14 mouse cellular contexts compared by ENCODE assay signal in genomic region chr1:28373351-28373750, GRCm38 (mm10).
DNase-seq lines count a peak whose midpoint lies in the region; ATAC-seq and TF ChIP-seq lines count a peak whose summit lies in the region.
"Had no signal": no experiment of that assay in that cellular context is flagged by ENCODE, and none has a peak within 500 bp of the region (broad histone marks: within the 10 kb centered on the region; RNA-seq: fewer than 3 reads in every experiment).

No protein-coding gene starts in this region.

- no peak overlapping the region for H3K4me2 ChIP-seq in lung, postnatal 0 days (replicated peaks; ENCODE audit: low read depth, low read length)
- H3K4me2 ChIP-seq: embryonic facial prominence, embryonic 13.5 days; hindbrain, embryonic 15.5 days; neural tube, embryonic 13.5 days had no signal

- TF ChIP-seq CTCF in lung, postnatal 0 days (IDR thresholded peaks at IDR 0.05): no peak

- H3K27me3 ChIP-seq in lung, postnatal 0 days (replicated peaks; ENCODE audit: insufficient read depth, low read length): no peaks in the 10 kb centered on the region
- H3K27me3 ChIP-seq: embryonic facial prominence, embryonic 13.5 days; hindbrain, embryonic 15.5 days; neural tube, embryonic 13.5 days had no signal

- 45% methylated on average over 3 of the region's 3 CpGs for WGBS in lung, postnatal 0 days

- no peak overlapping the region for H3K4me3 ChIP-seq in lung, postnatal 0 days (ENCODE audit: low read depth, low read length)
- H3K4me3 ChIP-seq: embryonic facial prominence, embryonic 13.5 days; hindbrain, embryonic 15.5 days; neural tube, embryonic 13.5 days had no signal

- H3K4me1 ChIP-seq in lung, postnatal 0 days (ENCODE audit: insufficient read depth, low read depth, low read length): no peaks in the 10 kb centered on the region
- H3K4me1 ChIP-seq: embryonic facial prominence, embryonic 13.5 days; hindbrain, embryonic 15.5 days; neural tube, embryonic 13.5 days had no signal

- peak; percentile 74 for ATAC-seq in lung, postnatal 0 days

- peak; percentile 68 to 82 for DNase-seq in frontal cortex, adult 2 months (ENCODE audit: extremely low spot score in 1 of 2, low spot score in 1 of 2)
- no peak for DNase-seq in frontal cortex, postnatal 10 days (ENCODE audit: low spot score in 2 of 2)
- DNase-seq in lung, postnatal 0 days (ENCODE audit: low spot score): peak; percentile 74
- DNase-seq in lung, postnatal 36 days: no peak
- DNase-seq in layer of hippocampus, adult 9-10 months (ENCODE audit: low spot score): peak; percentile 22
- DNase-seq in right cerebral cortex, postnatal 10 days (ENCODE audit: low spot score in 2 of 2): peak; percentile 25 to 32
- DNase-seq in adrenal gland, adult (ENCODE audit: inconsistent age in 2 of 2, low spot score in 1 of 2): no peak
- no peak for DNase-seq in yolk sac, embryonic 10.5 days (ENCODE audit: low spot score)
- DNase-seq: adrenal gland, adult 8-10 months; kidney, adult 8-10 months; lung, postnatal 4 days had no signal

- no peaks in the 10 kb centered on the region for H3K36me3 ChIP-seq in lung, postnatal 0 days (ENCODE audit: insufficient read depth, low read length)
- H3K36me3 ChIP-seq: embryonic facial prominence, embryonic 13.5 days; hindbrain, embryonic 15.5 days; neural tube, embryonic 13.5 days had no signal

- no peaks in the 10 kb centered on the region for H3K9me3 ChIP-seq in lung, postnatal 0 days (ENCODE audit: low read length)
- H3K9me3 ChIP-seq: embryonic facial prominence, embryonic 13.5 days; hindbrain, embryonic 15.5 days; neural tube, embryonic 13.5 days had no signal

- 0 out of 2 replicates have a peak, but pooled peaks have one; percentile 7 for TF ChIP-seq EP300 in lung, postnatal 0 days (IDR thresholded peaks at IDR 0.05)

- no peak overlapping the region for H3K27ac ChIP-seq in lung, postnatal 0 days (ENCODE audit: low read length)
- H3K27ac ChIP-seq: embryonic facial prominence, embryonic 13.5 days; hindbrain, embryonic 15.5 days; neural tube, embryonic 13.5 days had no signal

- H3K9ac ChIP-seq in lung, postnatal 0 days (replicated peaks; ENCODE audit: low read depth): no peak overlapping the region
- H3K9ac ChIP-seq: embryonic facial prominence, embryonic 13.5 days; hindbrain, embryonic 15.5 days; neural tube, embryonic 13.5 days had no signal

Comparison
In these comparisons a context has a peak if more than half of its experiments do, and no peak if none do; other contexts are left out.
1. DNase-seq: peak in frontal cortex, adult 2 months (2 of 2), lung, postnatal 0 days (single experiment), layer of hippocampus, adult 9-10 months (single experiment) and right cerebral cortex, postnatal 10 days (2 of 2); none in frontal cortex, postnatal 10 days (0 of 2), lung, postnatal 36 days (single experiment), adrenal gland, adult (0 of 2) and yolk sac, embryonic 10.5 days (single experiment).